Mouse (Mus musculus): ENCODE measurements around the gene Zranb1. TPM values are rescaled to one million over a fixed set of nuclear protein-coding genes. Genes with fewer than 3 reads are reported as not detected.

Zranb1 gene
- polyA plus RNA-seq, 1 experiment from 2014 or later, result 20.3 TPM

DNA sequence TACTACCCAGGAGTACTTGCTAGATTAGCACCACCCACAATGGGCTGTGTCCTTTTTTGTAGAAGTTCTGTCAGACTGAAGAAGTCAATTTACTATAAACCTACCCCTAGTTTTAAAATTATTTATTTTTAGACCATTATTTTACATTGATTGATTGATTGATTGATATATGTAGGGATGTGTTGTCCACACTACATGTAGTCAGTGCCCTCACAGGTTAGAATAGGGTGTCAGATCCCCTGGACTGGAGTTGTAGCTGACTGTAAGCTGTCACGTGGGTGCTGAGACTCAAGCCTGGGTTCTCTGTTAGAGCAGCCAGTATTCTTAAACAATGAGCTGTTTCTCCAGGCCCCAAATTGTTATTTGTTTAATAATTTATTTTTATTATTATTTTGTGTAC, 37.6 kb upstream of the Zranb1 start:
- Histone ChIP-seq H3K27ac (replicated peaks) (no peak overlapping the region), H3K36me3 (no peaks in the 10 kb centered on the region), H3K4me2 (no peak overlapping the region), H3K27me3 (no peaks in the 10 kb centered on the region), H3K9ac (no peak overlapping the region), H3K9me3 (no peaks in the 10 kb centered on the region), H3K4me1 (replicated peaks) (no peaks in the 10 kb centered on the region), H3K4me3 (no peak overlapping the region)
- no peak for ATAC-seq (ENCODE audit: low FRiP score, low read depth)
- 95% methylated on average over 1 of the region's 1 CpGs for WGBS

DNA sequence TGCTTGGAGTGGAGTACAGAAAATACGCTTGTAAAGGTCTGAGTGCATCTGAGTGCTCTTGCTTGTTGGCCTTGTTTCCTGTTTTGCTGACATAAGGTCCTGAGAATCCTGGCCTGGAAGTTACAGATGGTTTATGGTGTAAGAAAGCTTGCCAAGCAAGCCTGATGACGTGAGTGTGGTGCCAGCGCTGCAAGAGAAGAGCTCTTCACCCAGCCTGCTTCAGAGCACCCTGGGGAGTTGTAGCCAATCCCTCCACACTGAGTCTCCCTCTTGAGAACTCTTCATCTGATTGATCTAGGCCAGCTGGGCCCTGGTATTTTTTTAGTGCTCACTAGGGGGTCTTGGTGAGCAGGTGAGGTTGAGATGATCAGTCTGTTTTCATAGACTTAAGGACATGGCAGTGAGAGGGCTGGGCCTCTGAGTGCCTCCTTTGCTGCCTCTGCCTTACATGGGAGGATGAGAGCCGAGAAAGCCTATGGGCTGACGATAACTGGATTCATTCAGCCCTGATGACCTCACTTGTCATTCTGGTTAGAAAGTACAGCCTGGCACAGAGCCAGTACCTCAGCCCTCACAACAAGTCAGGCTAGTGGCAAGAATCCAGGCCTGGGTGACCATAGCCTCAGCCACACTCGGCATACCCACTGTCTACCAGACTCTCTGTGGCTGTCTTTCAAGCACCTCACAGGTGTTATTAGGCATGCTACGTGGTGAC, 35.9 kb upstream of the Zranb1 start:
- no peak overlapping the region for H3K4me3 ChIP-seq
- H3K9ac ChIP-seq, result no peak overlapping the region
- no peak overlapping the region for H3K4me2 ChIP-seq
- ATAC-seq (ENCODE audit: low FRiP score, low read depth), result no peak
- no peaks in the 10 kb centered on the region for H3K27me3 ChIP-seq
- H3K27ac ChIP-seq (replicated peaks), result no peak overlapping the region
- 65% methylated on average over 7 of the region's 7 CpGs for WGBS
- H3K9me3 ChIP-seq, result no peaks in the 10 kb centered on the region
- H3K36me3 ChIP-seq, result no peaks in the 10 kb centered on the region
- H3K4me1 ChIP-seq (replicated peaks), result no peaks in the 10 kb centered on the region

DNA sequence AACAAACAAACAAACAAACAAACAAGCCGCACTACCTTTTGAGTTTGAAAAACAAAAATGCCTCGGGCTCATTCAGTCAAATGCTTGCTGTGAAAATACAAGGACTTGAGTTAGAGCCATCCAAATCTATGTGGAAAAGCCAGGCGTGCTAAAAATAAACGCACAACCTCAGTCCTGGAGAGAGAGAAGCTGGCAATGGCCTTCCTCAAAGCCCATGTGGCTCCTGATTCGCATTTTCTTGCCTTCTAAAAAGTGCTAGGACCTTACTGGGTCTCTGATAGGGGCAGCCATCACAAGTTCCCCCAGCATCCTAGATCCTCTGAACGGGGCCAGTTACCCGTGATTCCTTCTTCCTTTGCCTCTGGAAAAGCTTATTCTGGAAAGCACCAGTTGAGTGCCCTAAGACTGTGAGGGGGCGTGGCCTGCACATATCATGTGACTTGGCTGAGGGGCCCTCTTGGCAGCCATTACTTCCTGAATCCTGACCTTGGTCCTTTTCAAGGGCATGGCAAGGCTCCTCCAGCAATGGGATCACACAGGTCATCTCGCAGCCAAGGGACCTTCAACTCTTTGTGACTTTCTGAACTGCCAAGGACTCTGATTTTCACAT, 34.6 kb upstream of the Zranb1 start:
- ATAC-seq (ENCODE audit: low FRiP score, low read depth), result no peak
- H3K4me3 ChIP-seq, result no peak overlapping the region
- no peak overlapping the region for H3K9ac ChIP-seq
- H3K4me1 ChIP-seq (replicated peaks), result no peaks in the 10 kb centered on the region
- H3K27me3 ChIP-seq, result no peaks in the 10 kb centered on the region
- no peak overlapping the region for H3K27ac ChIP-seq (replicated peaks)
- WGBS, result 87% methylated on average over 9 of the region's 9 CpGs
- no peaks in the 10 kb centered on the region for H3K9me3 ChIP-seq
- H3K36me3 ChIP-seq, result no peaks in the 10 kb centered on the region
- H3K4me2 ChIP-seq, result no peak overlapping the region

DNA sequence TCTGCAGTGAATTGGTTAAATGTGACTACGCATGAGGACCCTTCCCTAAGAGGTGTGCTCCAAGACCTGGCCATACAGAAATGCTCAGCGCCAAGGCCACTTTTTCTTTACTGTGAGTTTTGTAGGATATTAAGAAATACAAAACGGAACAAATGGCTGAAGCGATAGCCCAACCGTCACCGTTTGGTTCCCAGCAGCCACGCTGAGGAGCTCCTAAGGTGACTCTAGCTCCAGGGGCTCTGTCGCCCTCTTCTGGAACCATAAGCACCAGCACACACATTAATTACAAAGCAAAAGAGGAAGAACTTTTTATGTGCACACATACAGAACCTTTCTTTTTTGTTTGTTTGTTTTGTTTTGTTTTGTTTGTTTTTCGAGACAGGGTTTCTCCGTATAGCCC, 33.7 kb upstream of the Zranb1 start:
- no peak for ATAC-seq (ENCODE audit: low FRiP score, low read depth)
- H3K9me3 ChIP-seq, result no peaks in the 10 kb centered on the region
- H3K9ac ChIP-seq, result no peak overlapping the region
- H3K36me3 ChIP-seq, result no peaks in the 10 kb centered on the region
- no peak overlapping the region for H3K27ac ChIP-seq (replicated peaks)
- no peaks in the 10 kb centered on the region for H3K27me3 ChIP-seq
- H3K4me3 ChIP-seq, result no peak overlapping the region
- H3K4me1 ChIP-seq (replicated peaks), result no peaks in the 10 kb centered on the region
- WGBS, result 82% methylated on average over 10 of the region's 10 CpGs
- H3K4me2 ChIP-seq, result no peak overlapping the region

DNA sequence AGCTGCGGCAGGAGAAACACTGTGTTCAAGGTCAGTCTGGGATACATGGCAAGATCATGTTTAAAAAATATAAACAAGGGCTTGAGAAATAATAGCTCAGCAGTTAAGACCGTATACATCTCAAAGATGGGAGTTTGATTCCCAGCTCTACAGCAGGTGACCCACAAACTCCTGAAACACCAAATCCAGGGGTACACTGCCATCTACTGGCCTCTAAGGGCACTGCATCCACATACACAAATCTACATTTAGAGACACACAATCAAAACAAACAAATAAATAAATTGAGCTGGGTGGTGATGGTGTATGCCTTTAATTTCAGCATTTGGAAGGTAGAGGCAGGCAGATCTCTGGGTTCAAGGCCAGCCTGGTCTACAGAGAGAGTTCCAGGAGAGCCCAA, 32.7 kb upstream of the Zranb1 start:
- H3K4me1 ChIP-seq (replicated peaks), result no peaks in the 10 kb centered on the region
- 85% methylated on average over 2 of the region's 2 CpGs for WGBS
- H3K27ac ChIP-seq (replicated peaks), result no peak overlapping the region
- H3K9ac ChIP-seq, result no peak overlapping the region
- H3K9me3 ChIP-seq, result no peaks in the 10 kb centered on the region
- H3K36me3 ChIP-seq, result no peaks in the 10 kb centered on the region
- no peak for ATAC-seq (ENCODE audit: low FRiP score, low read depth)
- H3K4me2 ChIP-seq, result no peak overlapping the region
- H3K4me3 ChIP-seq, result no peak overlapping the region
- H3K27me3 ChIP-seq, result no peaks in the 10 kb centered on the region

DNA sequence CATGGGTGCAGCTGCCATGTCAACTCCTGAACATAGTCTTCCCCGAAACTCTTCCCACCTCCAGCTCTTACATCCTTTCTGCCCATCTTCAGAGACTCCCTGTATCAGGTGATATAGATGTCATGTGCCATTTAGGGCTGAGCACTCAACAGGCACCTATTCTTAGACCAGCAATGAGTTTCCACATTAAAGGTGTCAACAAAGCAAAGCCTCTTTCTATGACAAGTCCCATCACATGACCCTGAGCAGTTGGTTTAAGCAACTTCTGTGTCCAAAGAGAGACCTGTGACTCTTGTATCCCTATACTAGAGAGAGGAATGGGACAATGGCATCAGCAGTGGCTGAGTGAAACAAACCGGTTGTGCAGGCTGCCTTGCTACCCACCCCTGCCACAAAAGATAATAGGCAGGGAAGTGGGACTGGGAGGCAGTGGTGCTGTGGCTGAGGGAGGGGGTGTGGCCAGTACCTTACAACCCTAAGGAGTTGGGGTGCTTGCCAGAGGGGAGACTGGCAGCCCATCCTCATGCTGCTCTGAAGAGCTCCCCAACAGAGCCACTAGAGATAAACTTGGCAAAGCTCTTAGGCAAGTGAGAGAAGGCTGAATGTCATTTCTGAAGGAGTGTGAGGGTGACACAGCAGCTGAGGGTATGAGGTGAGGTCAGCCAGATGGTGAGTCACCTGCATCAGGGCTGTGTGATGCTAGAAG, 30.0 kb upstream of the Zranb1 start:
- ATAC-seq (ENCODE audit: low FRiP score, low read depth), result no peak
- no peaks in the 10 kb centered on the region for H3K27me3 ChIP-seq
- H3K9ac ChIP-seq, result no peak overlapping the region
- H3K27ac ChIP-seq (replicated peaks), result no peak overlapping the region
- no peak overlapping the region for H3K4me3 ChIP-seq
- no peaks in the 10 kb centered on the region for H3K9me3 ChIP-seq
- no peaks in the 10 kb centered on the region for H3K36me3 ChIP-seq
- H3K4me2 ChIP-seq, result no peak overlapping the region
- WGBS, result 58% methylated on average over 2 of the region's 2 CpGs
- H3K4me1 ChIP-seq (replicated peaks), result no peaks in the 10 kb centered on the region

DNA sequence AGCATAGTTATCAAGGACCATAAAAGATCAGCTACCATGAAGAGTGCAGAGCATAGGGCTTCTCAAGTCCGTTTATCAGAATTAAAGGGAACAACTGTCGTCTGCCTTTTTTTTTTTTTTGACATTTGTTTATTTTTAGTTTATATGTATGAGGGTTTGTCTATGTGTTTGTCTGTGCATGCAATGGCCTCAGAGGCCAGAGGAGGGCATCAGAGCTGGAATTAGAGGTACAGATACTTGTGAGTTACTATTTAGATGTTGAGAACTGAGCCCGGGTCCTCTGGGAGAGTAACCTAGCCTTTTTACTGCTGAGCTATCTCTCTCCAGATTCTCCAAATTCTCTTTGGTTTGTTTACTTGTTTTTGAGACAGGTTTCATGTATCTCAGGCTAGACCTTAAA, 27.1 kb upstream of the Zranb1 start:
- no peak overlapping the region for H3K4me2 ChIP-seq
- no peak overlapping the region for H3K27ac ChIP-seq (replicated peaks)
- H3K4me3 ChIP-seq, result no peak overlapping the region
- WGBS, result 82% methylated on average over 3 of the region's 3 CpGs
- no peaks in the 10 kb centered on the region for H3K9me3 ChIP-seq
- no peaks in the 10 kb centered on the region for H3K4me1 ChIP-seq (replicated peaks)
- no peak for ATAC-seq (ENCODE audit: low FRiP score, low read depth)
- no peak overlapping the region for H3K9ac ChIP-seq
- no peaks in the 10 kb centered on the region for H3K27me3 ChIP-seq
- H3K36me3 ChIP-seq, result no peaks in the 10 kb centered on the region

DNA sequence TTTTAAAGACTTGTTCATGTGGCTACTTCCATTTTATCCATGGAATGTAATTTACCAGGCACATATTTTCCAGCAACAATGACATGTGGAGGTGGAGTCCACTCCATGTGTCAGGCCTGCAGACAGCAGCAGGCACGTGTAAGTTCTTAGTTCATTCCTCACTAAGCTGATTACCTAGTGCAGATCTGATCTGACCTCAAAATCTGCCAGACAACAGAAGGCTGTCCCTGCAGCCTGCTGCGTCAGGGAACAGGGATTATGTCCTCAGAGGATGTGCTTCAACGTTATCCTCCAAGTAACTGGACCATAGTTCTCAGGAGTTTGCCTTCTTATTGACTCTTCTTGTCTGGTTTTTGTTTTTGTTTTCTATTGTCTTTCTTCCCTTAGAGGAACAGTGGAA, 9.0 kb upstream of the Zranb1 start:
- Histone ChIP-seq H3K4me3 (no peak overlapping the region), H3K27ac (replicated peaks) (no peak overlapping the region), H3K9ac (no peak overlapping the region), H3K36me3 (no peaks in the 10 kb centered on the region), H3K27me3 (no peaks in the 10 kb centered on the region), H3K9me3 (no peaks in the 10 kb centered on the region), H3K4me2 (no peak overlapping the region), H3K4me1 (replicated peaks) (no peaks in the 10 kb centered on the region)
- no peak for ATAC-seq (ENCODE audit: low FRiP score, low read depth)
- WGBS, result 65% methylated on average over 3 of the region's 3 CpGs

DNA sequence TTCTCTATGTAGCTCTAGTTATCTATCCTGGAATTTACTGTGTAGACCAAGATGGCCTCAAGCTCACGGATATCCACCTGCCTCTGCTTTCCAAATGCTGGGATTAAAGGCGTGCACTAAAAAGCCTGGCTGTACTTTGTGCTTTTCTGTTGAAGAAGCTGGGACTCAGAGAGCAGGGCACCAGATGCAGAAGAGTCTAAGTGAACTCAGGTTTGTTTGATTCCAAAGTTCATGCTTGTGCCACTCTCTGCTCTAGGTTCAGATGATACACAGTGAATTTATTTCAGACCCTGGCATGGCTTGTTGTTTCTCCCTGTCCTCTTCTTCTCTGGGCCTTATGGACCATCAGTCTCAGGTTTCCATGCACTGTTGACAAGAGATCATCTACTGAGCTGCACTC, 5.7 kb upstream of the Zranb1 start:
- Histone ChIP-seq H3K4me2 (no peak overlapping the region), H3K4me1 (replicated peaks) (peaks cover 7% of the 10 kb centered on the region), H3K36me3 (no peaks in the 10 kb centered on the region), H3K27me3 (no peaks in the 10 kb centered on the region), H3K27ac (replicated peaks) (no peak overlapping the region), H3K9me3 (no peaks in the 10 kb centered on the region), H3K9ac (no peak overlapping the region), H3K4me3 (no peak overlapping the region)
- WGBS, result 79% methylated on average over 2 of the region's 2 CpGs
- ATAC-seq (ENCODE audit: low FRiP score, low read depth), result no peak

DNA sequence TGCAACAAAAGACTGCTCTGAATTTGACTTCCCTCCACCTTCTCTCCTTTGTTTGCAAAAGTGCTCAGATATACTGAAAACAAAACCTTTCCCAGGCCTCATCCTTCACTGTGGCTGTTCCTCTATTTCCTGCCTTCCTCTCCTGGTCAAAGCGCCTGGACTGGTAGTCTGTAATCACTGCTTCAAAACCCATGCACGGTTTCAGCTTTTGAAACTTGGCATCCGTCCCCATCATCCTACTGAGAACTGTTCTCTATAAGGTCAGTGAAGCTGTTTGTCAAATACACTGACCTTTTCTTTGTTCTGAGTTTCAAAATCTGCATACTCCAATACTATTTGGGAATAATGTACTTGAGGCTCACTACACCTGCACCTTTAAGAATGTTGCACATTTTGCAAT, 3.7 kb upstream of the Zranb1 start:
- peaks cover 13% of the 10 kb centered on the region for H3K4me1 ChIP-seq (replicated peaks)
- no peaks in the 10 kb centered on the region for H3K27me3 ChIP-seq
- H3K4me2 ChIP-seq, result no peak overlapping the region
- H3K9ac ChIP-seq, result no peak overlapping the region
- no peaks in the 10 kb centered on the region for H3K36me3 ChIP-seq
- H3K27ac ChIP-seq (replicated peaks), result no peak overlapping the region
- 55% methylated on average over 3 of the region's 3 CpGs for WGBS
- ATAC-seq (ENCODE audit: low FRiP score, low read depth), result no peak
- no peaks in the 10 kb centered on the region for H3K9me3 ChIP-seq
- no peak overlapping the region for H3K4me3 ChIP-seq

DNA sequence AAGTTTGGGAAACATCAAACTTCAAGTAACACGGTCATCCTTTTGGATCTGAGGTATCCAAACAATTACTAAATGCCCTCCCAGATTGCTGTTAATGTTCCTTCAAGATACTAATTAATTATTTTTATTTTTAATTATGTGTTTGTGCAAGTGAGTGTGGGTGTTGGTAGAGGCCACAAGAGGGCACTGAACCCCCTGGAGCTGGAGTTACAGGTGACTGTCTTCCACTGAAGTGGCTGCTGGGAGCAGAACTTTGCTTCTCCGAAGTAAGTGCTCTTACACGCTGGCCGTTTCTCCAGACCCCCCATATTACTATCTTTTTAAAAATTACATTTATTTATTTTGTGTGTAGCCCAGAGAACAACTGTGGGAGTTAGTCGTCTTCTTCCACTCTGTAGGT, 887 bp upstream of the Zranb1 start:
- H3K4me2 ChIP-seq, result peak overlapping the region; percentile 63
- H3K9me3 ChIP-seq, result no peaks in the 10 kb centered on the region
- no peaks in the 10 kb centered on the region for H3K36me3 ChIP-seq
- peaks cover 29% of the 10 kb centered on the region for H3K4me1 ChIP-seq (replicated peaks)
- no peak overlapping the region; the same call in 1 of the 2 replicates for H3K27ac ChIP-seq (replicated peaks)
- no peaks in the 10 kb centered on the region for H3K27me3 ChIP-seq
- ATAC-seq (ENCODE audit: low FRiP score, low read depth), result no peak
- WGBS, result 90% methylated on average over 5 of the region's 5 CpGs
- H3K4me3 ChIP-seq, result peak overlapping the region; percentile 75
- peak overlapping the region; percentile 57 for H3K9ac ChIP-seq

DNA sequence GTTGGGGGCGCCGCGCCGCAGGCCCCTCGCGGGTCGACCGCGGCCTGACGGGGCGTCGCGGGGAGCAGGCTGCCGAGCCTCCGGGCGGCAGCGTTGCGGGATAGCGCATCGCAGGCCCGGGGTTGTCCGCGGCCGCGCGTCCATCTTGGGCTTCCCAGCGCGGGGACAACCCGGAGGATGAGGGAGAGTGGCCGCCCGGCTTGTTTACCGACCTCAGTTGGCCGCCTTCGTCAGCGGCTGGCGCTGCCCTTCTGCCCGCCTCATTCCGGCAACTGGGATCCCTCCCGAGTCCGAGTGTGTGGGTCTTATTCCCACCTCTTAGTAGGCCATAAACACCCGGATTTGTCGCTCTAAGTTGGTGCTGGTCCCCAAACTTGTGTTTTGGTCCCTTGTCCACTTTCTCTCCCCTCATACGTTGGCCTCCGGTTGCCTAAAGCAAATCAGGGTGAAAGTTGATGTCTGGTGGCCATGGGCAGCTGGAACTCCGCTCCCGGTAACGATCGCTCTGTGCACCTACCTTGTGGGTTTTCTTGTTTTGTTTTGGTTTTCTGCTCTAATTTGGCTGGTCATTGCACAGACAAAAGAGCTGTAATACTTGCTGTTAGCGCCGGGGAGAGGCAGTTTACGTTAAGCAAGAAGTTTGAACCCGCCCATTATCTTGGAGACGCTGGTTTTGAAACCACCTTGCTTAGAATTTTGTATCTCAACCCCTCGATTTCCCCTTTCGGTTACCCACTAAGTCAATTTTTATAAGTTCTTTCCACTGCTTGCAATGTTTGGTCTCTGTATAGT, 814 bp downstream of the Zranb1 start:
- WGBS, result under 1% methylated on average over 29 of the region's 55 CpGs
- H3K4me1 ChIP-seq (replicated peaks), result peaks cover 29% of the 10 kb centered on the region

More for the DNA sequence above, 814 bp downstream of the Zranb1 start:
- ATAC-seq (ENCODE audit: low FRiP score, low read depth), result no peak
- Histone ChIP-seq H3K4me3 (peak overlapping the region; percentile 75), H3K4me2 (peak overlapping the region; percentile 85), H3K27me3 (no peaks in the 10 kb centered on the region), H3K9ac (peak overlapping the region; percentile 80), H3K36me3 (no peaks in the 10 kb centered on the region), H3K27ac (replicated peaks) (peak overlapping the region; percentile 94), H3K9me3 (no peaks in the 10 kb centered on the region)

Data from hindbrain, embryonic 15.5 days (tissue).